Mouse (Mus musculus): ENCODE measurements around the gene Chrna4. TPM values are rescaled to one million over a fixed set of nuclear protein-coding genes. Genes with fewer than 3 reads are reported as not detected.
A peak's percentile ranks its signal among the peaks of the same experiment; 100 is the strongest.

The Chrna4 gene
- polyA plus RNA-seq, 1 experiment from 2014 or later = 4.1 TPM

DNA sequence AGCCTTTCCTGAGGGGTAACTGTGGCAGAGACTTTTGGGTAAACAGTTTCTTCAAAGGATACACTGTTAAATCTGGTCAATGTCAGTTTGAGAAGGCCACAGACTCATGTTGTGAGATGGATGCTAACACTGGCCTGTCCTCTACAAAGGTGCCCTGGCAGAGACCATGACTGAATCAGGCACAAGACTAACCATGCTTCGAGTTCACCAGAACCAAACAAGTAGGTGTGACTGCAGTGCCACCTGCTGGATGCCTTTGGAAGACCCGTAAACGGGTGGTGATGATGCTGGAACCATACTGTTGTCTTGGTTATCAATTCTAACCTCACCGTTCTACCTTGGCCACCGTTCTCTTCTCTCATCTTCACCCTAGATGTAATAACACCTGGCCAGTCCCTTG is 16.8 kb upstream of the Chrna4 start:
- no peaks in the 10 kb centered on the region for H3K36me3 ChIP-seq
- 0 out of 2 replicates have a peak, but pooled peaks have one; percentile 29 for ATAC-seq (replicated peaks; ENCODE audit: low FRiP score)
- H3K9me3 ChIP-seq (replicated peaks) = no peaks in the 10 kb centered on the region
- no peak overlapping the region for H3K4me3 ChIP-seq (replicated peaks)
- H3K27ac ChIP-seq = no peak overlapping the region
- 20% methylated on average over 5 of the region's 5 CpGs for WGBS
- H3K4me1 ChIP-seq = peaks cover 9% of the 10 kb centered on the region; the same call in 1 of the 2 replicates
- H3K27me3 ChIP-seq = 0 out of 2 replicates have a peak, but pooled peaks cover 4% of the 10 kb centered on the region
- no peak overlapping the region for H3K9ac ChIP-seq
- no peak overlapping the region for H3K4me2 ChIP-seq

DNA sequence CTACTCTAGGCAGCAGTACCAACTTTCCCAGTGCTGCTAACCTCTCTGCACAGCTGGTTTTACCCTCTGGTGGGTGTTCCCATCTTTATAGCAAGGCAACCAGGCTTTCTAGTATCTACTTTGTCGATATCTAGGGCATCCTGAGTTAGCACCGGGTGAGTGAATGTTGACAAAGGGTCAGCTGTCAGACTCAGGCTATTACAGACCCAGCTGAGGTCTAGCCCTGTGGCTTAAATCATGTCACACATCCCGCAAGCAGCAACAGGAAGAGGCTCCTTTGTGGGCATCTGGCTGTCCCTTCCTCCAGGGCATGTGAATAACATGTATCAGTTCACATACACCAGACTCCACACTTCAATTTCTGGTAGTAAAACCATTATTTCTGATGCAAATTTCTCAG is 14.8 kb upstream of the Chrna4 start:
- Histone ChIP-seq H3K4me1 (peaks cover 9% of the 10 kb centered on the region; the same call in 1 of the 2 replicates), H3K27ac (no peak overlapping the region), H3K4me3 (replicated peaks) (no peak overlapping the region), H3K9ac (no peak overlapping the region), H3K4me2 (no peak overlapping the region), H3K27me3 (peaks cover 9% of the 10 kb centered on the region; the same call in 1 of the 2 replicates), H3K36me3 (no peaks in the 10 kb centered on the region), H3K9me3 (replicated peaks) (no peaks in the 10 kb centered on the region)
- 9% methylated on average over 3 of the region's 3 CpGs for WGBS
- no peak for ATAC-seq (replicated peaks; ENCODE audit: low FRiP score)

DNA sequence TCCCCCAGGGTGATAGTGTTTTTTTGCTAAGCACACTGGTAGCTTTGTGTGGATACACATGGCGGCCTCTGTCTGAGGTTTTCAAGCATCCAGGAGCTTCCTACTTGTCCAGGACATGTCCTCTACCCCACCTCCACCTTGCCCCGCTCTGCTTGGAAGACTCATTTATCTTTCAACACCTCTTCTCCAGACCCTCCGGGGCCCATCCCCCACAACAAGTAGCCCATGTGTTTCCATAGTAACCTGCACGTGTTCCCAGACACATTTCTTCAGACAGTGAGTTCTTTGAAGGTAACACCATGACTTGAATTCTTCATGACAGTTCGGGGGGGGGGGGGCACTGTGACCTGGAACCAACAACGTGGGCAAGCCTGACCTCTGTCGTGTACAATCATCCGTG is 14.0 kb upstream of the Chrna4 start:
- H3K4me1 ChIP-seq = peaks cover 9% of the 10 kb centered on the region; the same call in 1 of the 2 replicates
- H3K4me3 ChIP-seq (replicated peaks) = no peak overlapping the region
- no peak overlapping the region for H3K27ac ChIP-seq
- no peak for ATAC-seq (replicated peaks; ENCODE audit: low FRiP score)
- 30% methylated on average over 8 of the region's 8 CpGs for WGBS
- no peak overlapping the region for H3K9ac ChIP-seq
- H3K4me2 ChIP-seq = no peak overlapping the region
- H3K9me3 ChIP-seq (replicated peaks) = no peaks in the 10 kb centered on the region
- peaks cover 9% of the 10 kb centered on the region; the same call in 1 of the 2 replicates for H3K27me3 ChIP-seq
- H3K36me3 ChIP-seq = no peaks in the 10 kb centered on the region

DNA sequence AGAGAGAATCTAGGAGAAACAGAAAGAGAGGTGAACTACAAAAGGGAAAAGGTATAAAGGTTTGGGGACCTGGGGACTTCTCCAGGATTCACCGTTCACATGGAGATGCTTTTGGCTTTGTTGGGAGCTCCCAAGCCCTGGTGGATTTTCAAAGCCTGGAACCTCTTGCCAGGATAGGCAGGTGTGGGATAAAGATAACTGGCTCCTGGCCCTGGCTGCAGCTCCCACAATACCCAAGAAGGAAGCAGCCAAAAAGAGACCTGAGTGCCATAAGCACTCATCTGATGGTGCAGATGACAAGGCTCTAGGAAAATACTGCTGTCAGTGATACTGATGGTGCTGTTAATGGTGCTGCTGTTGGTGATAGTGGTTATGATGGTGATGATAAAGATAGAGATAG is 8.8 kb upstream of the Chrna4 start:
- Histone ChIP-seq H3K4me1 (0 out of 2 replicates have a peak, but pooled peaks cover 5% of the 10 kb centered on the region), H3K27me3 (peaks cover 8% of the 10 kb centered on the region; the same call in 1 of the 2 replicates), H3K4me2 (no peak overlapping the region), H3K9ac (no peak overlapping the region), H3K27ac (no peak overlapping the region), H3K36me3 (no peaks in the 10 kb centered on the region), H3K4me3 (replicated peaks) (no peak overlapping the region), H3K9me3 (replicated peaks) (no peaks in the 10 kb centered on the region)
- WGBS = 89% methylated on average over 1 of the region's 1 CpGs
- no peak for ATAC-seq (replicated peaks; ENCODE audit: low FRiP score)

DNA sequence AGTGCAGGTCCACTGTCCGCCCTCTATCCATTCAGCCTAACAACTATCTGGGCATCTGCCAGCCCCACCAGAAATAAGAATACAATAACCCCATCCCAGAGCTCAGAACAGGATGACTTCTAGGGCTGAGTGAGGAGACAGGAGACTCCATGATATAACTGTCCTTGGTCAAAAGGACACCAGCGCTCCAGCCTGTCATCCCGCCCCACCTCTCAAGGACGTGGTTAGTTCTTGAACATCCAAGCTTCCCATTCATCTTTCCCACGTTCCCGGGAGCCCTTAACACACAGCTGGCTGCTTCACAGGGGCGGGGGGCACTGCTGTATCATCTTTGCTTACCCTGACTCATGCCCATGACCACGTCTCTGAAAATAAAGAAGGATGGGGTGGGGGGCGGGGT is 5.6 kb upstream of the Chrna4 start:
- Histone ChIP-seq H3K4me2 (no peak overlapping the region), H3K4me3 (replicated peaks) (no peak overlapping the region), H3K27ac (no peak overlapping the region), H3K27me3 (peaks cover 3% of the 10 kb centered on the region; the same call in 1 of the 2 replicates), H3K9me3 (replicated peaks) (no peaks in the 10 kb centered on the region), H3K4me1 (peaks cover 7% of the 10 kb centered on the region), H3K9ac (no peak overlapping the region), H3K36me3 (no peaks in the 10 kb centered on the region)
- 73% methylated on average over 9 of the region's 9 CpGs for WGBS
- no peak for ATAC-seq (replicated peaks; ENCODE audit: low FRiP score)

DNA sequence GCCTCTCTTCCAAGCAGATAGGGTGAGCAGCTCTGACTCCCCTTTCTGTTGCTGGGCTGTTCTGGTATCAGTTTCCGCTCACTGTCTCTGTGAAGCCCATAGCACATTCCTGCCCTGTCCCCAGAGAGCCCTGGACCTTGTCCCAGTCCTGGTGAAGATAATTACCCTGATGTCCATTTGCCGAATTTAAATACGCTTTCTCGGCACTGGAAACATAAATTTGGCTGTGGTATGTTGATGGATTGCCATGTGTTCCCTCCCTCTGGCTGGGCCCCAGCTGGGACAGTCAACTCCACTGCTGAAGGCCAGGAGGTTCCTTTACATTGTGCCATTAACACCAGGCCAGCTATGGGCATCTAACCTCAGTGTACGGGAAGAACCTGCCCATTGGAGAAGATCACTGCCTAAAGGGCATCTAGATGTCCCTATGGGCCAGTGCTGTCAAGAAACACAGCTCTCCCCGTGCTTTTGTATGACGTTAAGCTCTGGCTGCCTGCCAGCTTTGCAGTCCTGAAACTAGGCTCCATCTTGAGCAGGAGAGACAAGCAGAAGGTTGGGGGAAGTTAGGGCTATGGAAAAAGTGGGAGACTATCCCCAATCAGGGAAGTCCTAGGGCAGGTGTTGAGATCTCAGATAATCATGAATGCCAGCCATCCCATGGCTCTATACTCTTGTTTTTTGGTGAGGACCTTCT is 5.1 kb upstream of the Chrna4 start:
- Histone ChIP-seq H3K27me3 (peaks cover 3% of the 10 kb centered on the region; the same call in 1 of the 2 replicates), H3K36me3 (no peaks in the 10 kb centered on the region), H3K9ac (no peak overlapping the region), H3K27ac (no peak overlapping the region), H3K4me2 (no peak overlapping the region), H3K4me1 (peaks cover 13% of the 10 kb centered on the region), H3K9me3 (replicated peaks) (no peaks in the 10 kb centered on the region), H3K4me3 (replicated peaks) (no peak overlapping the region)
- ATAC-seq (replicated peaks; ENCODE audit: low FRiP score) = no peak; the same call in 1 of the 2 replicates
- 45% methylated on average over 7 of the region's 7 CpGs for WGBS

DNA sequence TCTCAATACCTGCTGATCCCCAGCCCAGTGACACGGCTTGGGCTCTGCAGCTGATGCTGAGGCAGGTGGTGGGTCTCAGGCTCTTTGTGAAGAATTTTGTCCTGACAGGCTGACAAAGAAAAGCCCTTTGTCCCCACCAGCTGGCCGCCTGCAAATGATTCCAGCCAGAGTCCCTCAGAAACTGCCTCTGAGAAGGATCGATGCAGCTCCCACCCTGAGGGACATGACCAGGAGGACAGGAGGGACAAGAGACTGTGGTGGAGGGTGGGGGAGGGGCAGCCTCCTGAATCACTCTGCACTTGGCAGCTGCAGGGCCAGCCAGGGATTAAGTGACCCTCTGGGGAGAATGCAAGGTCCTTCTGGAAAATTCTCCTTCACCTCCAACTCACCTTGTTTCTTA is 655 bp upstream of the Chrna4 start:
- no peak overlapping the region for H3K4me3 ChIP-seq (replicated peaks)
- peak overlapping the region; percentile 45; the same call in 1 of the 2 replicates for H3K27ac ChIP-seq
- H3K4me1 ChIP-seq = peaks cover 37% of the 10 kb centered on the region
- no peak for ATAC-seq (replicated peaks; ENCODE audit: low FRiP score)
- no peaks in the 10 kb centered on the region for H3K36me3 ChIP-seq
- H3K27me3 ChIP-seq = peaks cover 35% of the 10 kb centered on the region
- 18% methylated on average over 3 of the region's 3 CpGs for WGBS
- H3K4me2 ChIP-seq = no peak overlapping the region
- no peaks in the 10 kb centered on the region for H3K9me3 ChIP-seq (replicated peaks)
- no peak overlapping the region for H3K9ac ChIP-seq

DNA sequence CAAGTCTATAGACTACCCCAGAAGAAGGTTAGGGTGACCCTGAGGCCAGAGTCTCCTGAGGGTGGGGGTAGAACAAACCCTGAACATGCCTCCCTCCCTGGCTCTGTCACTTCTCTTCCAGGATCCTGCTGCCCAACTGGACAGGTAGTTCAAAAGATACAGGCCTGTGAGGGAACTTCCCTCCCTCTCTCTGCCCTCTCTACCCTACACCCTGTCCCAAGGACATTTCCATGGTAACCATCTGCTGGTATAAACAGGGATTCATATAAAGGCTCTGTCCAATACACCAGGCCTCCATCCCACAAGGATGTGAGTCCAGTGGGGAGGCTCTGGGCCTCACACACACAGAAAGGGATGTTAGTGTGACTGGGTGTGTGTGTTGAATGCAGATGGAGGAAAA is 970 bp downstream of the Chrna4 start:
- no peak overlapping the region for H3K9ac ChIP-seq
- no peak overlapping the region for H3K4me3 ChIP-seq (replicated peaks)
- H3K4me1 ChIP-seq = peaks cover 45% of the 10 kb centered on the region
- H3K27me3 ChIP-seq = peaks cover 52% of the 10 kb centered on the region
- 0 out of 2 replicates have a peak, but pooled peaks have one; percentile 23 for ATAC-seq (replicated peaks; ENCODE audit: low FRiP score)
- no peak overlapping the region for H3K4me2 ChIP-seq
- H3K36me3 ChIP-seq = no peaks in the 10 kb centered on the region
- no peaks in the 10 kb centered on the region for H3K9me3 ChIP-seq (replicated peaks)
- no peak overlapping the region for H3K27ac ChIP-seq

DNA sequence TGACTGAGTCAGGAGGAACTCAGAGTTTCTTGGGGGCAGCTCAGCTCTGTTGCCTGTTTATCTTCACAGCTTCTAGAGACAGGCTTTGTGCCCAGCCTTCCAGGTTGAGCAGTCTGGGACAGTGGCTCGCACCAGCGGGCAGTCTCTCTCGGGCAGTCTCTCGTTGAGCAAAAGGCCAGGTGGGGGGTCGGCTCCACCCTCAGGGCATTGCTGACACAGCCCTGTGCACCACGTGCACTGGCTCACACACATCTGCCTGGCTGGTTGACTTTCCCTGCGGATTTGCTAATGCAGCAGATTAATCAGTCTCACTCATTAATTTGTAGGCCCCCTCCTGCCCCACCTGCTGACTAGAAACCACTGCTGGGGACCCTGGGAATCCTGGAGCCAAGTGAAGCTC is 1.4 kb downstream of the Chrna4 start:
- no peak overlapping the region for H3K9ac ChIP-seq
- no peak overlapping the region for H3K4me3 ChIP-seq (replicated peaks)
- peak; percentile 50 for ATAC-seq (replicated peaks; ENCODE audit: low FRiP score)
- 9% methylated on average over 7 of the region's 7 CpGs for WGBS
- H3K27me3 ChIP-seq = peaks cover 56% of the 10 kb centered on the region
- no peak overlapping the region for H3K27ac ChIP-seq
- no peaks in the 10 kb centered on the region for H3K9me3 ChIP-seq (replicated peaks)
- H3K4me2 ChIP-seq = no peak overlapping the region
- no peaks in the 10 kb centered on the region for H3K36me3 ChIP-seq
- peaks cover 45% of the 10 kb centered on the region for H3K4me1 ChIP-seq

DNA sequence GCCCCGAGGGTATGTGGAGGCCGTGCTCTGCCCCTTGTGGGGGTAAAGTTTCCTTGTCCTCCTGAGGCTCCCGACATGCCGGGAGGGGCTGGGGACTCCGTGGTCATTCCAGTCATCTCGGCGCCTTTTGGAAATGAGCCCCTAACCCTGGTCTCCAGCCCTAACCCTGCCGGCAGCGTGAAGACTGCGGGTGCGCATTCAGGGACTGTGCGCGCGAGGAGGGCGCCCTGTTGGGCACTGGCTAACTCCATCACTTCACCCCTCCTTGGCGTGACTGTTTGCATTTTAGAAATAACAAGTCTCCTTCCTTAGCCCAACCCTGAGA is 4.0 kb downstream of the Chrna4 start:
- peak overlapping the region; percentile 53 for H3K9ac ChIP-seq
- peak overlapping the region; percentile 99 for H3K4me2 ChIP-seq
- peaks cover 69% of the 10 kb centered on the region for H3K27me3 ChIP-seq
- H3K36me3 ChIP-seq = no peaks in the 10 kb centered on the region
- H3K9me3 ChIP-seq (replicated peaks) = no peaks in the 10 kb centered on the region
- ATAC-seq (replicated peaks; ENCODE audit: low FRiP score) = 0 out of 2 replicates have a peak, but pooled peaks have one; percentile 27
- H3K4me3 ChIP-seq (replicated peaks) = peak overlapping the region; percentile 67
- H3K4me1 ChIP-seq = peaks cover 45% of the 10 kb centered on the region
- no peak overlapping the region for H3K27ac ChIP-seq
- WGBS = under 1% methylated on average over 14 of the region's 16 CpGs

DNA sequence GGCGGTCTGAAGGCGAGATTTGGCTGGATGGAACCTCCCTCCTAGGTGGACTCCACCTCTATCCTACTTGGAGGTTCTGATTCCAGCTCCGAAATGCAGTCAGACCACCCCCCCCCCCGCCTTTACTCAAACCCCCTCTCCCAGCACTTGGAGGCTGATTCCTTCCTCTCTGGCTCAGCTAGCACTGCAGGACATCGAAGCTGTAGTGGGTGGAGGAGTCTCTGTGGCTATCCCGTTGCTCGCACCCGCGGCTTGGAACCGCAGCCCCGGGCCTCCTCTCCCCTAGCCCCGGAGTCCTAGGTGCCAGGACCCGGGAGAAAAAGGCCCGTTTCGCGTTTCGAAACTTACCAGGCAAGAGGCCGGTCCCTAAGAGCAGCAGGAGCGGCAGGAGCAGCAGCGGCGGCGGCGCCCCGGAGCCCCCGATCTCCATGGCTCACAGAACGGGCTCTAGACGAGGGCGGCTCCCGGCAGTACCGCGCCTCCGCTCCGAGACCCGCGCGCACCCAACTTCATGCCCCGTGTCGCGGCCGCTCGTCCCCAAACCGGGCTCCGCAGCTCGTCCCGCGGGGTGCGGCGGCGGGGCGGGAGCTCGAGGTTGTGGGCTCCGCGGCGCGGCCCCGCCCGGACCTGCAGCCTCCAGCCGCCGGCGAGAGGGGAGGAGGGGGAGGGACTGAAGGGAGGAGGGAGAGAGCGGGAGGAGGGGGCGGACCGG is 4.5 kb downstream of the Chrna4 start:
- peak overlapping the region; percentile 67 for H3K4me3 ChIP-seq (replicated peaks)
- H3K4me1 ChIP-seq = peaks cover 41% of the 10 kb centered on the region
- peaks cover 69% of the 10 kb centered on the region for H3K27me3 ChIP-seq
- H3K36me3 ChIP-seq = no peaks in the 10 kb centered on the region
- H3K9me3 ChIP-seq (replicated peaks) = no peaks in the 10 kb centered on the region
- peak overlapping the region; percentile 99 for H3K4me2 ChIP-seq
- H3K27ac ChIP-seq = no peak overlapping the region
- peak overlapping the region; percentile 53 for H3K9ac ChIP-seq
- WGBS = under 1% methylated on average over 57 of the region's 63 CpGs
- ATAC-seq (replicated peaks; ENCODE audit: low FRiP score) = peak; percentile 61

DNA sequence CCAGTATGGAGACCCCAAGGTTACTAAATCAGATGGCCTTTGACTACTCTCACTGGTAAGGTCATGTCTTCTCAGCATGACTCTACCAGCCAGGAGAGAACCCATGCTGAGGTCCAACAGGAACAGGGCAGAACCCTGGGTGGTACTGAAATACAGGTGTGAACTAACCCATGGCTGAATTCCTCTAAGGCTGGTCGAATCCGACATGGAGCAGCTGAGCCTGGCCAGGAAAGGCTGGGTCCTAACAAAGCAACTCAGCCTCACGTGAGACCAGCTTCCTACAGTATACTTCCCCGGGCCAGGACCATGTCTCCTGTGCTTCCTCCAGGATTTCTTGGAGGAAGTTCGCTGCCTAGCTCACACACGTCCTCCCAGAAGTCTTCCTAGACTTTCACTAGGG is 6.8 kb downstream of the Chrna4 start:
- H3K4me3 ChIP-seq (replicated peaks) = no peak overlapping the region
- H3K36me3 ChIP-seq = no peaks in the 10 kb centered on the region
- peaks cover 21% of the 10 kb centered on the region for H3K4me1 ChIP-seq
- no peak for ATAC-seq (replicated peaks; ENCODE audit: low FRiP score)
- no peak overlapping the region for H3K27ac ChIP-seq
- WGBS = 75% methylated on average over 6 of the region's 6 CpGs
- no peak overlapping the region for H3K9ac ChIP-seq
- no peaks in the 10 kb centered on the region for H3K9me3 ChIP-seq (replicated peaks)
- no peak overlapping the region for H3K4me2 ChIP-seq
- H3K27me3 ChIP-seq = peaks cover 59% of the 10 kb centered on the region
